Mouse (Mus musculus): ENCODE measurements around the gene Arglu1.

DNA sequence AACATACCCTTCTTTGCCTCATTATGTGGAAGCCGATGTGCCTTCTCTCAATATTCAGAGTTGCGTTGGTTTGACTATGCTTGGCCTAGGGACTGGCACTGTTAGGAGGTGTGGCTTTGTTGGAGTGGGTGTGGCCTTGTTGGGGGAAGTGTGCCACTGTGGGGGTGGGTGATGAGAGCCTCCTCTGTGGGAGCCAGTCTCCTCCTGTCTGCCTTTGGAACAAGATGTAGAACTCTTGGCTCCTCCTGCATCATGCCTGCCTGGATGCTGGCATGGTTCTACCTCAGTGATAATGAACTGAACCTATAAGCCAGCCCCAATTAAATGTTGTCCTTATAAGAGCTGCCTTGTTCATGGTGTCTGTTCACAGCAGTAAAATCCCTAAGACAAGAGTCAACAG lies 38.3 kb upstream of the Arglu1 start:
- TF ChIP-seq CTCF (IDR thresholded peaks at IDR 0.05; ENCODE audit: extremely low read depth, insufficient read depth, low read length), result no peak
- TF ChIP-seq POLR2A (IDR thresholded peaks at IDR 0.05; ENCODE audit: extremely low read depth, insufficient read depth, low read length), result no peak

Measured in cortical plate, adult 2 months (tissue).